Mouse (Mus musculus) midbrain, embryonic 10.5 days (tissue): ENCODE data around the gene Lrrc31. TPM values are rescaled to one million over a fixed set of nuclear protein-coding genes. Genes with fewer than 3 reads are reported as not detected.
"Not testable (repeated sequence)": the region's sequence is repeated elsewhere in the genome, so short reads cannot be mapped to it uniquely, and the experiment has no call there.

ENCODE experiments used
- DNase-seq: peaks from one replicate; pipeline ENCODE4 v3.0.0-alpha.2; 2017; ENCODE audit warnings: low spot score
- H3K27ac ChIP-seq: fragments of 300-500 bp; sonication (generic); replicated peaks from 2 replicates; pipeline ENCODE4 v1.5.1; 2016; ENCODE audit warnings: mild to moderate bottlenecking
- H3K27me3 ChIP-seq: fragments of 300-500 bp; sonication (generic); 2 replicates; pipeline ENCODE4 v1.6.1; 2016; ENCODE audit warnings: low read depth, mild to moderate bottlenecking; ENCODE audit not compliant: poor library complexity, severe bottlenecking
- H3K36me3 ChIP-seq: fragments of 300-500 bp; sonication (generic); 2 replicates; pipeline ENCODE4 v1.6.1; 2016; ENCODE audit warnings: mild to moderate bottlenecking, moderate library complexity
- H3K4me1 ChIP-seq: fragments of 300-500 bp; sonication (generic); 2 replicates; pipeline ENCODE4 v1.6.1; 2016
- H3K4me3 ChIP-seq: fragments of 300-500 bp; sonication (generic); 2 replicates; pipeline ENCODE4 v1.5.1; 2016; ENCODE audit warnings: mild to moderate bottlenecking, moderate library complexity
- H3K9me3 ChIP-seq: fragments of 300-500 bp; sonication (generic); replicated peaks from 2 replicates; pipeline ENCODE4 v1.6.1; 2016; ENCODE audit warnings: mild to moderate bottlenecking
- WGBS: fragments of 180-500 bp; shearing (Covaris S2); methylation state at CpG from one replicate; pipeline ENCODE4 v1.1.7; 2016; 5-methylcytosine and 5-hydroxymethylcytosine counted together
- polyA plus RNA-seq: library from polyadenylated mRNA; unstranded; fragments of >200 nt; fragmentation: Nextera tagmentation; extraction: Ambion mirVana; gene quantifications from 2 replicates; pipeline ENCODE4 v1.2.1, GENCODE M21; 2016

Lrrc31 gene
- not detected in 2 replicates for polyA plus RNA-seq

DNA sequence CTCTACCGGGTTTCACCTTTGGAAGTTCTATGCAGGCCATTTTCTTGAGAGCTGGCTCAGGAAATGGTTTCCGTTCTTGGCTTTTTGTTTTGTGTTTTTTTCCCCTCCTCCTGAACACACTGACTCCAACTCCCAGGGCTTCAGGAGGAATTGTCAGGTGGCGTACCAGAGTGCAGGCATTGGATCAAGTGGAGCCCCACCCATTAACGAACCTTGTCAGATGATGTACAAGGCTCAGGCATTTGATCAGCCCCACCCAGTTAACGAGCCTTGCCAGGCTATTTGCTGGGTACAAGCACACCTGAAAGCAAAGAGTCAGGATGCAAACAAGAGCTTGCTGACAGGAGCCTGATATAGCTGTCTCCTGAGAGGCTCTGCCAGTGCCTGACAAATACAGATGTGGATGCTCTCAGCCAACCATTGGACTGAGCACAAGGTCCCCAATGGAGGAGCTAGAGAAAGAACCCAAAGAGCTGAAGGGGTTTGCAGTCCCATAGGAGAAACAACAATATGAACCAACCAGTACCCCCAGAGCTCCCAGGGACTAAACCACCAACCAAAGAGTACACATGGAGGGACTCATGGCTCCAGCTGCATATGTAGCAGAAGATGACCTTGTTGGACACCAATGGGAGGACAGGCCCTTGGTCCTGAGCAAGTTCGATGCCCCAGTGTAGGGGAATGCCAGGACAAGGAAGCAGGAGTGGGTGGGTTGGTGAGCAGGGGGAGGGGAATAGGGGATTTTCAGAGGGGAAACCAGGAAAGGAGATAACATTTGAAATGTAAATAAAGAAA, at the start of gene Lrrc31:
Gene Lrrc31, minus strand, starts transcription at position 133 of the 795 bp plus-strand sequence.
- not testable (repeated sequence) for H3K4me1 ChIP-seq, H3K27me3 ChIP-seq, H3K9me3 ChIP-seq, DNase-seq, H3K36me3 ChIP-seq, H3K27ac ChIP-seq, H3K4me3 ChIP-seq
- WGBS: 87% methylated on average over 6 of the region's 6 CpGs

DNA sequence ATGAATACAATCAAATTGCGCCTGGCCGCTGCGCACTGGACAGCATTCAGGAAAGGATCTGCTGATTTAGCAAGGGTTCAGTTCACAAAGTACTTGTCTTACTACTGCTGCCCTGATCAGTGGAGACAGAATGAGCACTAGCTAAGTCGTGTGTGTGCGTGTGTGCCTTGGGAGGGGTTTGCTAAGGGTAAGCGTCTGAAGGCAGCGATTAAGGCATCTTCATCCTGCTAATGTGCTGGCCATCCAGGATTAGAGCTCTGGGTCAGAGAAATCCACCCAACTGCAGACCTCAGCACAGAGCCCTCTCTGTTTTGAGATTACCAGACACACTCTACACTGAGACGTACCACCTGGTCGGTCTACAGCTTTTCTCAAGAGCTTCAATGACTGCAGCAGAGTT, 48.7 kb upstream of the Lrrc31 start:
- no peaks in the 10 kb centered on the region for H3K9me3 ChIP-seq
- no peak for DNase-seq
- H3K27me3 ChIP-seq: no peaks in the 10 kb centered on the region
- no peaks in the 10 kb centered on the region for H3K36me3 ChIP-seq
- H3K4me3 ChIP-seq: no peak overlapping the region
- no peaks in the 10 kb centered on the region for H3K4me1 ChIP-seq
- WGBS: 90% methylated on average over 9 of the region's 9 CpGs
- H3K27ac ChIP-seq: no peak overlapping the region

DNA sequence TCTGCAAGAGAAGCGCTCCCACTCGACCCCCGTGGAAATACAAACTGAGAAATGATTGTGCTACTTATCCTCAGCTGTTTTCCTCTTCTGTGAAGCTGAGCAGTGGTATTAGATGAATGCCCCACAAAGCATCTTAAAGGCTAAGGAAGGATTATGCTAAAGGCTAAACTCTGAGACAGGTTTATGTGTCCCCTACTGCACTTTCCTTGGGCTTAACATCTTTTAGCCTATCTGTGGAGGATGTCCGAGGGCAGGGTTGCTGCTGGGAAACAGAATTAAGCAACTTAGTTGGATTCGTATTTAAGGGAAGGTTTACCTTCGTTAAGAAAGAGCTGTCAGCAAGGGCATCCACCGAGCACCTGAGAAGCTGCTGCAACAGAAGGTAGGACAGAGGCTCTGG, 46.4 kb upstream of the Lrrc31 start, which contains the start of gene Samd7:
Gene Samd7, plus strand, starts transcription at position 288 of the 400 bp plus-strand sequence.
- no peaks in the 10 kb centered on the region for H3K4me1 ChIP-seq
- H3K36me3 ChIP-seq: no peaks in the 10 kb centered on the region
- DNase-seq: no peak
- 77% methylated on average over 7 of the region's 7 CpGs for WGBS
- H3K9me3 ChIP-seq: no peaks in the 10 kb centered on the region
- no peaks in the 10 kb centered on the region for H3K27me3 ChIP-seq
- H3K4me3 ChIP-seq: no peak within 1 kb of the TSS
- H3K27ac ChIP-seq: no peak within 1 kb of the TSS

DNA sequence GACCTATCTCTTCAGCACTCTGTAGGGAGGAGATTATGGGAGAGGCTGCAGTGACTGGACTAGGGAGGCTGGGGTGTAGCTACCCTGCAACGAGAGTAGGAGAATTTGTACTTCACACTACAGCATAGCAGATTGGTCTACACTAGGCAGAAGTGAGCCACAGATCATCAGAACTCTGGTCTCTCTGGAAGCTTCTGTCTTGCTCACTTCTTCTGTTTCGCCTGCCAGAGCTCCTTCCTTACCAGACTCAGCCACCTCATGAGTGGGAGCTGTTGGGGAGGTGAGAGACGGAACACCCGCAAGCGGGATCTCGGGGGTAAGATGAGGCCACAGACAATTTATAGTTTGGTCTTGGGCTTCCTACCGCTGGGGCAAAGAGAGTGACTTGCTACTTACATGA, 43.2 kb upstream of the Lrrc31 start:
- no peak overlapping the region for H3K4me3 ChIP-seq
- no peak for DNase-seq
- no peaks in the 10 kb centered on the region for H3K36me3 ChIP-seq
- no peaks in the 10 kb centered on the region for H3K4me1 ChIP-seq
- no peaks in the 10 kb centered on the region for H3K9me3 ChIP-seq
- WGBS: 87% methylated on average over 7 of the region's 7 CpGs
- H3K27ac ChIP-seq: no peak overlapping the region
- H3K27me3 ChIP-seq: no peaks in the 10 kb centered on the region

DNA sequence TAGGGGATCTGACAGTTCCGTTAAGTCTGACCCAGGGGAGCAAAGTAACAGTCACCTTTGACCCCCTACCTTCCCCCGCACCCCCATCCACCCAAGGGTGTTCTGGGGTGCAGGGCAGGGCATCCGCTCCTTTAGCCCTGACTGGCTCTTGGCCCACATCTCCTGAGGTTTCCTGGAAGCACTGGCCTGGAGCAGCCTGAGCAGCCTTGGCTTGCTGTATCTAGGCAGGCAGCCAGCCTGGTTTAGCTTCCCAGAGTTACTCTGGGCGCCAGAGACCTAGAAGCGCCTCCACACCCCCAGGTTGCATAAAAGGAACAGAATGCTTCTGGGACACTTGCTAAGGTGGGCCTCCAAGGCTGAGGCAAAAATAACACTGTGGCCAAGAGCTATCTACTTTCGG, 41.7 kb upstream of the Lrrc31 start:
- no peak overlapping the region for H3K4me3 ChIP-seq
- no peak for DNase-seq
- H3K27me3 ChIP-seq: no peaks in the 10 kb centered on the region
- H3K36me3 ChIP-seq: no peaks in the 10 kb centered on the region
- H3K9me3 ChIP-seq: no peaks in the 10 kb centered on the region
- peaks cover 9% of the 10 kb centered on the region for H3K4me1 ChIP-seq
- no peak overlapping the region for H3K27ac ChIP-seq
- WGBS: 86% methylated on average over 6 of the region's 6 CpGs

DNA sequence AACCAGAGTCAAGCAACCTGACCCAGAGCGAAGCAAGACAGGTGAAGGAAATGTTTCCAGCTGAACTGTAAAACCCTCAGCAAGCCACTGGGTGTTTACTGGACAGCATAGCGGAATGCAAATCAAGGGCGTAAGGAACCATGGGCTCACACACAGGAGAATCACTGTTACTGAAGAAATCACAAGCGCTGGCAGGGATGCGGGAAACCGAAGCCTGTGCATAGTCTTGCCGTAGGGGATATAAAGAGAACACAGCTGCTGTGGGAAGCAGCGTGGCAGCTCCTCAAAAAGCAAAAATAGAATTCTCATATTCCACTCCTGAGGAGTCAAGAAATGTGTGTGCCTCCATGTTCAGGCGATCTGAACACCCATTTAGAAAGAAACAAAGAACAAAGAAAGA, 37.2 kb upstream of the Lrrc31 start:
- Histone ChIP-seq H3K4me3 (no peak overlapping the region), H3K27ac (peak overlapping the region; percentile 6; the same call in 1 of the 2 replicates), H3K9me3 (no peaks in the 10 kb centered on the region), H3K27me3 (no peaks in the 10 kb centered on the region), H3K36me3 (no peaks in the 10 kb centered on the region), H3K4me1 (peaks cover 9% of the 10 kb centered on the region)
- no peak for DNase-seq
- 82% methylated on average over 9 of the region's 9 CpGs for WGBS

DNA sequence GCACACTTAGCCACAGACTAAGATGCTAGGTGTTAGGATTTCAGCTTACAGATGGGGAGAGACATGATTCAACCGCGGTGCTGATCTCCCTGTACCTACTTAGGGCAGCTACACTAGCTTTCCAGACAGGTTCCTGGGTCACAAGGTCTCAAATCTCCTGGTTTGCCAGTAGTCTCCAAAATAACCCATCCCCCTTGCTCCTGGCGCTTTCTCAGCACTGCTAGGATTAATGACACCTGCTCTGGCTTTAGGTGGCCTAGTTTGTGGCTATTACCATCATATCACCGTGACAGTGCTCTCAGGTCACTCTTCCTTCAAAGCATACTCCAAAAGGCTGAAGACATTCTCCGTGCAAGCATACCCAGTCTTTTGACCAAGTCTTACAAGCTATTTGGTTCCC, 29.4 kb upstream of the Lrrc31 start:
- Histone ChIP-seq H3K9me3 (no peaks in the 10 kb centered on the region), H3K27me3 (no peaks in the 10 kb centered on the region), H3K27ac (no peak overlapping the region), H3K36me3 (no peaks in the 10 kb centered on the region), H3K4me1 (no peaks in the 10 kb centered on the region), H3K4me3 (no peak overlapping the region)
- 84% methylated on average over 5 of the region's 5 CpGs for WGBS
- DNase-seq: no peak

DNA sequence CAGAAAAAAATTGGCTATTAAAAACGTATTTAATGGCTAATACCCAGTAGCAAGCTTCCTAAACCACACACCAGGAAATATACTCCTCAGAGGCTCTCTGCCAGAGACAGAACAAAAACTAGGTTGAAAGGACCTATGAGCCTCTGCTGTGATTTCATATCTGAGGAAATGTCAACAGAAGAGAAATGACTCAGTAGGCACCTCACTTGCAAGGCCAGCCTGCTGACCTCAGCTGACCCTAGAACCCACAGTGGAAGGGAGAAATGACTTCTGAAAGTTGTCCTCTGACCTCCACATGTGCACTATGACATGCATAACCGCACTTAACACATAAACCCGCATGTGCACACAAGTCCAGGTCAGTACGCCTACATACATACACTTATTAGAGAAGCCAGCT, 27.6 kb upstream of the Lrrc31 start:
- Histone ChIP-seq H3K4me3 (no peak overlapping the region), H3K9me3 (no peaks in the 10 kb centered on the region), H3K27ac (no peak overlapping the region), H3K36me3 (no peaks in the 10 kb centered on the region), H3K27me3 (no peaks in the 10 kb centered on the region), H3K4me1 (no peaks in the 10 kb centered on the region)
- no peak for DNase-seq
- 89% methylated on average over 4 of the region's 4 CpGs for WGBS

DNA sequence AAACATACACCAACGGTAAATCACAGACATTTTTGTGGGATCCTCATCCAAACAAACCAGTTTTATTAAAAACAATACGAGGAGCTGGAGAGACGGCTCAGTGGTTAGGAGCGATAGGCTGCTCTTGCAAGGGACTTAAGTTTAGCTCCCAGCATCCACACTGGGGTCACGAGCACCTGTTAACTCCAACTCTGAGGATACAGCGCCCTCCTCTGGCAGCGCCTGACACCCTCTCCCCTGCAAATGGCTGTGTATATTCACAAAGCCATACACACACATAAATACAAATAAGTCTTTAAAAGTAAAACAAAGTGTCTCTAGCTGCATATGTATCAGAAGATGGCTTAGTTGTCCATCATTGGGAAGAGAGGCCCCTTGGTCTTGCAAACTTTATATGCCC, 25.9 kb upstream of the Lrrc31 start:
- no peaks in the 10 kb centered on the region for H3K27me3 ChIP-seq

DNA sequence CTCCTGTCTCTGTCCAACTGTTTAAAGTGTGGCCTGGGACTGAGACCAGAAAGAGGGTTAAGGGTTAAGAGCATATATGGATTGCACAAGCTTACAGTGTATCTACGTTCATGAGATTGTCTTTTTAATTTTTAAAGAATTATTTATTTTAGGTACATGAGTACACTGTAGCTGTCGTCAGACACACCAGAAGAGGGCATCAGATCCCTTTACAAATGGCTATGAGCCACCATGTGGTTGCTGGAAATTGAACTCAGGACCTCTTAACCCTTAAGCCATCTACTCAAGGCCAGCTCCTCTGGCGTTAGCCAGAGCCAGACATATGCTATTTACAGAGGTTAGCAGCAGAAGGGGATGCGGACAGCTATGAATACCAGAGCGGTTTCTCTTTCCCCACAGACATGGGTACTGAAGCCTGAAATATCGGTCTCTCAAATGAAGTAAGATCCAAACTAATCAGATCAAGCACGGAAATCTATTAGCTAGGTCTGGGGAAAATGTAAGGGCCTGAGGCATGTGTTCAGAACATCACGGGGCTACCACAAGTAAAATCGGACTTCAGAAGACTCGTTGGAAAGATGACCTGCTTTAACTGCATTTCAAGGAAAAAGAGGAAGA, 25.3 kb upstream of the Lrrc31 start:
- 86% methylated on average over 10 of the region's 10 CpGs for WGBS
- Histone ChIP-seq H3K9me3 (no peaks in the 10 kb centered on the region), H3K27me3 (no peaks in the 10 kb centered on the region), H3K4me3 (no peak overlapping the region), H3K4me1 (no peaks in the 10 kb centered on the region), H3K36me3 (no peaks in the 10 kb centered on the region), H3K27ac (no peak overlapping the region)
- DNase-seq: no peak

More for the DNA sequence above, 25.9 kb upstream of the Lrrc31 start:
- no peak overlapping the region for H3K4me3 ChIP-seq
- no peaks in the 10 kb centered on the region for H3K36me3 ChIP-seq
- no peaks in the 10 kb centered on the region for H3K4me1 ChIP-seq
- no peak for DNase-seq
- WGBS: 78% methylated on average over 7 of the region's 7 CpGs
- H3K9me3 ChIP-seq: no peaks in the 10 kb centered on the region
- no peak overlapping the region for H3K27ac ChIP-seq

DNA sequence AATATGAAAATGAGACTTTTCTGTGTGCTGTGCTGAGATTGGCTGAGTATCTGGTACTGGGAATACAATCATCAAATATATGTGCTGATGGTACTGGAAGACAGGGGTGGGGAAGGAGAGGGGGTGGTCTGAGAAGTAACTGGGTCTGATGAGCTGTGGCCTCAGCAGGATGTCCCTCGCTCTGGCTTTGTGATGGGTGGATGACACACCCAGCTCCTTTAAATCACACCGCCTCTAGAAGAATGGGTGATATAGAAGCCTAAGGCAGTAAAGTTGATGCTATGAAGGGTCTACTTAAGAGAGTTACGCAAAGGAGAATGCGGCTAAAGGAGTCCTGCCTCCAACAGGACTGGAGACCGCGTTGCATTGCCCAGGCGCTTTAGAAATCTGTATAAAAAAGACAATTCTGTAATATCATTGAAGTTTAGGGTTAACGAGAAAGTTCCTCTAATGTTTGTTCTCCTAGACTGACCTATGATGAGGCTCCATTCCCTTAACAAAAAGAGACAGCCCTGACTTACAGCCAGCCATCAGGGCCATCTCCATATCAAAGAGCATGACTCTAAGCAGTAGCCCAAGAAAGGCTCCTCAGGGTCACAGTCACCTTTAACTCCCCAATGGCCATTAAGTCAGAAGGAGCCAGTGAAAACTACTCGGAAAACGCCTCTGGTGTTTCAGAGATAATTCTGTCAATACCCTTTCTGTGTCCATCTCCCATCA, 24.6 kb upstream of the Lrrc31 start:
- Histone ChIP-seq H3K9me3 (no peaks in the 10 kb centered on the region), H3K27ac (no peak overlapping the region), H3K4me1 (no peaks in the 10 kb centered on the region), H3K4me3 (no peak overlapping the region), H3K27me3 (no peaks in the 10 kb centered on the region), H3K36me3 (no peaks in the 10 kb centered on the region)
- DNase-seq: no peak
- 69% methylated on average over 10 of the region's 10 CpGs for whole genome bisulfite sequencing

DNA sequence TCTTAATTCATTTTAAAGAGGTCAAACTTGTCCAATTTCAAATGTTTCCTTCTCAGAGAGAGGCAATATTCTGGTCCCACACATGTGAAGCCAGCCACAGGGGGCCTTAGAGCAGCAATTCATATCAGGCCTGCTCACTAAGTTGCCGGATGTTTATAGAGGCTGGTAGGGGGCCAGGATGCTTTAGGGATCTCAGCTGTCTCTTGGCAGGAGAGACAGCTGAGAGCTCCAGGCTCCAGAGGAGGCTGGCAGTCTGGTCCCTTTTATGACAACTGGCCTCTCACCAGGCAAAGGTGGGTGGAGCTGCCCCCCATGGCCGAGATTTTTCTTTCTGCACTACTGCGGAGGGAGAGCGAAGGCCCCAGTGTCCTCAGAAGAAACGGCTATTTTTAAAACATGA, 23.5 kb upstream of the Lrrc31 start:
- Histone ChIP-seq H3K4me1 (no peaks in the 10 kb centered on the region), H3K4me3 (no peak overlapping the region), H3K27ac (no peak overlapping the region), H3K9me3 (no peaks in the 10 kb centered on the region), H3K27me3 (no peaks in the 10 kb centered on the region), H3K36me3 (no peaks in the 10 kb centered on the region)
- 57% methylated on average over 5 of the region's 5 CpGs for WGBS
- no peak for DNase-seq

DNA sequence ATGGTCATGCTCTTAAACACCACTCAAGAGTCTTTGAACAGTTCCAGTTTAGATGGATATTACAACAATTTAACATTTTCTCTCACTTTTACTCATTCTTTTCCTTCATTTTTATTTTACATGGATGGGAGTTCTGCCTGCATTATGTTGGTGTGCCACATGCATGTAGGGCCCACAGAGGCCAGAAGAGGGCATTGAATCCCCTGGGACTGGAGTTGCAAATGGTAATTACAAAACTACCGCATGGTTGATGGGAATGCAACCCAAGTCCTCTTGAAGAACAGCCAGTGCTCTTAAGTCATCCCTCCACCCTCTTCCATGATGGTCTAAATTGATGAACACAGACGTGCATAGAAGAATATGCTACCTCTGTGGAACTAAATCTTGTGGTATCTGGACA, 22.8 kb upstream of the Lrrc31 start:
- Histone ChIP-seq H3K4me1 (no peaks in the 10 kb centered on the region), H3K27ac (no peak overlapping the region)
- WGBS: 85% methylated on average over 2 of the region's 2 CpGs

More for the DNA sequence above, 22.8 kb upstream of the Lrrc31 start:
- H3K36me3 ChIP-seq: no peaks in the 10 kb centered on the region
- no peaks in the 10 kb centered on the region for H3K9me3 ChIP-seq
- no peak for DNase-seq
- H3K4me3 ChIP-seq: no peak overlapping the region
- H3K27me3 ChIP-seq: no peaks in the 10 kb centered on the region
